Mouse (Mus musculus): ENCODE measurements around the gene Fam186a.
A peak's percentile ranks its signal among the peaks of the same experiment; 100 is the strongest.
"Not testable (repeated sequence)": the region's sequence is repeated elsewhere in the genome, so short reads cannot be mapped to it uniquely, and the experiment has no call there.

Gene Fam186a

GRCm38 (mm10) chr15:99931231-99931630 lies 35.6 kb downstream of the Fam186a start:
- no peak for DNase-seq

- no peak for DNase-seq
Observed at GRCm38 (mm10) chr15:99919601-99920158, 47.2 kb downstream of the Fam186a start.

- no peak for DNase-seq
Observed at GRCm38 (mm10) chr15:99917264-99917663, 49.6 kb downstream of the Fam186a start.

- DNase-seq, result no peak
Observed at GRCm38 (mm10) chr15:99914613-99915012, 52.2 kb downstream of the Fam186a start.

GRCm38 (mm10) chr15:99911785-99912184 lies 55.1 kb downstream of the Fam186a start:
- DNase-seq, result no peak

GRCm38 (mm10) chr15:99909339-99909996 lies 57.4 kb downstream of the Fam186a start:
- DNase-seq, result peak; percentile 8

- no peak for DNase-seq
Observed at GRCm38 (mm10) chr15:99907514-99907913, 59.3 kb downstream of the Fam186a start.

- no peak for DNase-seq
Observed at GRCm38 (mm10) chr15:99907041-99907440, 59.8 kb downstream of the Fam186a start.

GRCm38 (mm10) chr15:99904841-99905240 lies 62.0 kb downstream of the Fam186a start:
- DNase-seq, result no peak

- peak; percentile 25 for DNase-seq
Observed at GRCm38 (mm10) chr15:99904333-99904732, 62.5 kb downstream of the Fam186a start.

GRCm38 (mm10) chr15:99903227-99903626 lies 63.6 kb downstream of the Fam186a start:
- DNase-seq, result no peak

- no peak for DNase-seq
Observed at GRCm38 (mm10) chr15:99902786-99903185, 64.1 kb downstream of the Fam186a start.

- no peak for DNase-seq
Observed at GRCm38 (mm10) chr15:99896621-99897020, 70.2 kb downstream of the Fam186a start.

GRCm38 (mm10) chr15:99891355-99891754 lies 75.5 kb downstream of the Fam186a start:
- DNase-seq, result no peak

GRCm38 (mm10) chr15:99890412-99891236 lies 76.2 kb downstream of the Fam186a start:
- DNase-seq, result peak; percentile 25

GRCm38 (mm10) chr15:99889275-99889874 lies 77.5 kb downstream of the Fam186a start:
- DNase-seq, result no peak

GRCm38 (mm10) chr15:99887130-99887529 lies 79.7 kb downstream of the Fam186a start:
- not testable (repeated sequence) for DNase-seq

GRCm38 (mm10) chr15:99884038-99884437 lies 82.8 kb downstream of the Fam186a start:
- DNase-seq, result no peak

GRCm38 (mm10) chr15:99878541-99878940 lies 88.3 kb downstream of the Fam186a start:
- DNase-seq, result no peak

- DNase-seq, result peak; percentile 82
Observed at GRCm38 (mm10) chr15:99875334-99875869, 91.5 kb downstream of the Fam186a start, which contains the start of gene Lima1. TSS of gene Lima1 (minus strand) at chr15:99875456.

GRCm38 (mm10) chr15:99874612-99875333 lies 92.1 kb downstream of the Fam186a start:
- DNase-seq, result no peak

GRCm38 (mm10) chr15:99872543-99872942 lies 94.3 kb downstream of the Fam186a start:
- DNase-seq, result no peak

Measured in thymus, postnatal 25 days (tissue).